Mouse (Mus musculus) monocyte, adult 2 months (primary cell): ENCODE results near the gene Olfr97.
A peak's percentile ranks its signal among the peaks of the same experiment; 100 is the strongest.
"Not testable (repeated sequence)": the region's sequence is repeated elsewhere in the genome, so short reads cannot be mapped to it uniquely, and the experiment has no call there.

Experiments
- DNase-seq, 2 experiments: peaks; one replicate each; pipeline ENCODE4 v3.0.0; 2022; ENCODE audit warnings: low spot score in 2 of 2, low read depth in 1 of 2

Olfr97 gene

GRCm38 (mm10) chr17:37237230-37237629 lies at the start of gene Olfr97:
TSS of gene Olfr97 (minus strand) at chr17:37237330.
- DNase-seq = not testable (repeated sequence)

DNA sequence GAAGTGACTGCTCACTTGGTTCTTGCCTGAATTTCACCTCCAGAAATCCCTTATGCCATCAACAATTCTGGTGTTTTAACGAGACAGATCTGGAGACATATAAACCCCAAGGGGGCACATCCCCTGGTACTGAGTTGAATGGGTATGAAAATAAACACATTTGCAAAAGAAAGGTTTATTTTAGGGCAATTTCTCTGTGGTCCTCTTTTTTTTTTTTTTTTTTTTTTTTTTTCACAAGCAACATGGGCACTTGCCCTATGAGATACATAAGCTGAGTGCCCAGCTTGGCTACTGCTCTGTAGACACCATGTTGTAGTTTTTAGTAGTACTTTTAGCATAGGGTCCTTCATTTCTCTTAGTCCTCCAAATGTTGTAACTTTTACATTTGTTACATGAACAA lies 46.2 kb upstream of the Olfr97 start, which contains the start of gene Olfr99:
Gene Olfr99 (minus strand): TSS at position 101 of the 400 bp plus-strand sequence.
- no peak for DNase-seq

- no peak for DNase-seq
These were observed 43.2 kb upstream of the Olfr97 start for GRCm38 (mm10) chr17:37280331-37280730.

GRCm38 (mm10) chr17:37276573-37276972 lies 39.4 kb upstream of the Olfr97 start:
- DNase-seq = no peak

GRCm38 (mm10) chr17:37275626-37276248 lies 38.6 kb upstream of the Olfr97 start:
- DNase-seq = no peak

DNA sequence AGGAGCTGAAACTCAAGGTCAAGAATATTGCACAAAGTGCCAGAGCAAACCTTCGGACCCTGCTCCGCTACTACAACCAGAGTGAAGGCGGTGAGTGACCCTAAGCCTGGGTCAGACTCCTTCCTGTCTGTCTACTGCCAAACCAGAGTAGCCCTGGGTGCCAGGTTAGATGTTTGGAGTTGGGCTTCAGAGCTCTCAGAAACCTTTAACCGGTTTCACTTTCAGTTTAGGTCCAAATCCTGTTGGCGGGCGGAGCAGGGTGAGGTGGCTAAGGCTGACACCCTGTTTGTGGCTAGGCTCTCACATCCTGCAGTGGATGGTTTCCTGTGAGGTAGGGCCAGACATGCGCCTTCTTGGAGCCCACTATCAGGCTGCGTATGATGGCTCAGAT lies 33.6 kb upstream of the Olfr97 start:
- DNase-seq = peak; percentile 11 to 53

GRCm38 (mm10) chr17:37270058-37270701 lies 33.0 kb upstream of the Olfr97 start, which contains the start of gene H2-M3:
TSS of gene H2-M3 (plus strand) at chr17:37270220.
- DNase-seq = peak; percentile 71 to 89

GRCm38 (mm10) chr17:37263626-37264025 lies 26.5 kb upstream of the Olfr97 start, which contains the start of gene Olfr98:
TSS of gene Olfr98 (minus strand) at chr17:37263749.
- no peak for DNase-seq

DNA sequence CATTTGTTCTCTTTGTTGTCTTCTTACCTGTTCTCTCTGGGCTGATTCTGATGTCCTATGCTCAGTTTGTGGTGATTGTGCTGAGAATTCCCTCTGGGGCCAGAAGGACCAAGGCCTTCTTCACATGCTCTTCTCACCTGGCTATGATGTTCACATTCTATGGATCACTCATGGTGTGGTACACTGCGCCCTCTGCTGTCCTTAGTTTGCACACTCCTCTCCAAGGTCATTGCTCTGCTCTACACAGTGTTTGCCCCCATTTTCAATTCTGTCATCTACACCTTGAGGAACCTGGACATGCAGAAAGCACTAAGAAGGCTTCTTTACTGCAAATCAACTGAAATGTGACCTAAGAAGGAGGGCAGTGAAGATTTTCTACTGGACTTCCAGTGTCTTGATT lies 13.4 kb upstream of the Olfr97 start:
- DNase-seq = no peak

- no peak for DNase-seq
These were observed 12.3 kb upstream of the Olfr97 start for GRCm38 (mm10) chr17:37249460-37249859.

DNA sequence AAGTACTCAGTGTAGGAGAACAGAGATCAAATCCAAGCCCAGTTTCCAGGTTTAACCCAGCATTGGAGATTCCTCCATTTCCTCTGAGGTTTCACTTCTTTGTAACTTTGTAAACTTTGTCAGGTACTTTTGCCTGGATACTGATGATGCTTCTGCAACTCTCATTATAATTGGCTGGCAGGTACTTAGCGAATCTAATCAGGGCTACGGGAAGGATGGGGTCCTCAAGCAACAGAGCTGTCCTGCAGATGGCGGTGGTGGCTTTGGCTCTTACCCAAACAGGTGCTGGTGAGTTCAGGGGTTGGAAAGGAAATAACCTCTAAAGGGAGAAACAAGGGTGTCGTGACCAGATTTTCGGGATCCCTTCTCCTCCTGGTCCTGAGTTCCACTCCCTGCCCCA lies 9.6 kb upstream of the Olfr97 start:
- DNase-seq = peak in 1 of 2 experiments; percentile 12

DNA sequence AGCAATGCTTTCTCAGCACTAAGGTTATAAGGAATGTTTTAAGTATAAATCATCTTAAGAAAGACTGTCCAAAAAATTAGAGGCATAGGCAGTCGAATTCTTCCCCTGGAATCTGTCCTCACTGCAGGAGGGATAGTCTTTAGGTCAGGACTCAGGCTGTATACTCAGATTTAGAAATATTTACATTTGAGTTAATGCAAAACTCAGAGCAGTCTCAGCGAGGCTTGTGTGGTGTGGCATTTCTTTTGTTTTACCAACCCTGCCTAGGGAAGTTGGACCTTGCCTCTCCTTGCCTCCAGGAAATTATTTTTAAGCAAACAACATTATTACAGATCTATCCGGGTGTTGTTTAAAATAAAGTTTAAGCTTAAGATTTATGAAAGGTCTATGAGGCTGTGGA lies 5.1 kb upstream of the Olfr97 start:
- no peak for DNase-seq

DNA sequence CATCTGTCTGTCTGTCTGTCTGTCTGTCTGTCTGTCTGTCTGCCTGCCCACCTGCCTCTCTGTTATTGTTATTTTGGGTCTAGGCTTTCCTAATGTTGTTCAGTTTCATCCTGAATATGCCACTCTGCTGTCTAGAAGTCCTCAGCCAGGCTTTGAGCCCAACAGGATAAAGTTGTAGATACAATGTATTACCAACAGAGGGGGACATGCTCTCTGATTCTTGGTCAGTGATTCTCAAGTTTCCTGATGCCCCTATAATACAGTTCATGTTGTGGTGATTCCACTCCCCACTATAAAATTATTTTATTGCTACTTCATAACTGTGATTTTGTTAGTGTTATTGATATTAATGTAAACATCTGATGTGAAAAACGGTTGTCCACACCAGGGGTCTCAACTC lies 15.3 kb downstream of the Olfr97 start:
- no peak for DNase-seq

- no peak for DNase-seq
These were observed 17.3 kb downstream of the Olfr97 start, which contains the start of gene Olfr96 for GRCm38 (mm10) chr17:37219846-37220245. TSS of gene Olfr96 (plus strand) at chr17:37220146.

GRCm38 (mm10) chr17:37218486-37218885 lies 18.6 kb downstream of the Olfr97 start:
- DNase-seq = no peak

GRCm38 (mm10) chr17:37213018-37213417 lies 24.1 kb downstream of the Olfr97 start, which contains the start of gene Olfr95:
TSS of gene Olfr95 (minus strand) at chr17:37213118.
- no peak for DNase-seq

- DNase-seq = no peak
These were observed 26.0 kb downstream of the Olfr97 start for GRCm38 (mm10) chr17:37210884-37211768.

DNA sequence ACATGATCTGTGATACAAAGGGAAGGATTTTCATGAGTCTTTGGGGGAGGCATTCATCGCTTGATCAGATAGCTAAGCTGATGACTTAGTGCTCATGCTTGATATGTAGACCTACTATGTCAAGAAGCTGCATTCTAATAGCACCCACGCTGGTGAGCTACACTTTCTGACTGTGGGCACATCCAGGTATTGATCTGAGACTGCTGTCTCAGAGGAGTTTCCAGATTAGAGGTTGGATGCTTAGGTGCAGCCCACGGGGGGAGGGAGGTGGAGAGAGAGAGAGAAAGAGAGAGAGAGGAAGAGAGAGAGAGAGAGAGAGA lies 33.3 kb downstream of the Olfr97 start:
- no peak for DNase-seq

DNA sequence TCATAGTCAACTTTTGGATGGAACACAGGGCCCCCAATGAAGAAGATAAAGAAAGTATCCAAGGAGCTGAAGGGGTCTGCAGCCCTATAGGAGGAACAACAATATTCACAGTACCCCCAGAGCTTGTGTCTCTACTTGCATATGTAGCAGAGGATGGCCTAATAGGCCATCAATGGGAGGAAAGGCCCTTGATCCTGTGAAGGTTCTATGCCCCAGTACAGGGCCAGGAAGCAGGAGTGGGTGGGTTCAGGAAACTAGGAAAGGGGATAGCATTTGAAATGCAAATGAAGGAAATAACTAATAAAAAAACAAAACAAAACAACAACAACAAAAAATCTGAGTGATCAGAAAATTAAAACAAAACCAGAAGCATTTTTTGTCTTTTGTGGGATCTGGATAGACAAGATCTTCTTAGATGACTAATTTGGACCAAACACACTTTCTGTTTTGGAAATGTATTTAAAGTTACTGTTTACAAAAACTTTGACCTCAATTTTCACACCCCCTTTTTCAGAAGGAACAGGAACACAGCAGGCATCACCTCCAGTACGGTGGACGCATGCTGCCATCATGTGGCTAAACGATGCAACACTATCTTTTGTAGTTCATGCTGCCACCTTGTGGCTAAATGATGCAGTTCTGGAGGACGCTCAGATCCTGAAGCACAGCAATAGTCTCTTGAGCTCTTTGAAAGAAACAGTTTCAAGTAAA lies 33.8 kb downstream of the Olfr97 start:
- peak; percentile 17 to 45 for DNase-seq

DNA sequence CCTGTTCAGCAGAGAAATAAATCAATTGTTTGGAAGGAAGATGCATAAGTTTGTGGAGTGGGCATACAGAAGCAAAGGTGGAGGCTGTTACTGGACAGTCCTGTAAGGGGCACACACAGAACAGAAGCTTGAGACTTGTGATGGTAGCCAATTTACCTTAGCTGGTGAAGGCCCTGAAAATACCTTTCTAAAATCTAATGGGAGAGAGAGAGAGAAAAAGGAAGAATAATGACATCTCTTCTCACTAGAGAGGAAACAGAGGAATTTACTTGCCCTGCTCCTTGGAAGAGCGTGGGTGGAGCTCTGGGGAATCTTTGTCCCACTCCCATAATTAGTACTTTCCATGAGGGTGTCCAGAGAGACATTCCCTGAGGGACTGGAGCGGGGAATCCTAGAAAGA lies 36.2 kb downstream of the Olfr97 start, which contains the start of gene Olfr94:
Gene Olfr94 (minus strand): TSS at position 101 of the 400 bp plus-strand sequence.
- DNase-seq = no peak
